Mouse (Mus musculus) heart, embryonic 12.5 days (tissue): ENCODE results near the gene Wnt7a. TPM values are rescaled to one million over a fixed set of nuclear protein-coding genes. Genes with fewer than 3 reads are reported as not detected.

ENCODE experiments used
- ATAC-seq: fragments of 200-750 bp; cut with Nextera tagmentation; 2 replicates; pipeline ENCODE4 v1.8.0; 2017; ENCODE audit warnings: moderate TSS enrichment, moderate library complexity; ENCODE audit not compliant: insufficient number of reproducible peaks, low FRiP score
- H3K27ac ChIP-seq: fragments of 300-500 bp; sonication (generic); 2 replicates; pipeline ENCODE4 v1.5.1; 2016; ENCODE audit warnings: mild to moderate bottlenecking, moderate library complexity; ENCODE audit not compliant: poor library complexity, severe bottlenecking
- H3K27me3 ChIP-seq: fragments of 300-500 bp; sonication (generic); replicated peaks from 2 replicates; pipeline ENCODE4 v1.6.1; 2016; ENCODE audit warnings: mild to moderate bottlenecking, moderate library complexity
- H3K36me3 ChIP-seq: fragments of 300-500 bp; sonication (generic); 2 replicates; pipeline ENCODE4 v1.6.1; 2016; ENCODE audit warnings: mild to moderate bottlenecking, moderate library complexity
- H3K4me1 ChIP-seq: fragments of 300-500 bp; sonication (generic); replicated peaks from 2 replicates; pipeline ENCODE4 v1.6.1; 2016; ENCODE audit warnings: mild to moderate bottlenecking
- H3K4me2 ChIP-seq: fragments of 300-500 bp; sonication (generic); 2 replicates; pipeline ENCODE4 v1.6.1; 2016; ENCODE audit warnings: mild to moderate bottlenecking, moderate library complexity
- H3K4me3 ChIP-seq: fragments of 300-500 bp; sonication (generic); 2 replicates; pipeline ENCODE4 v1.5.1; 2016; ENCODE audit warnings: mild to moderate bottlenecking
- H3K9ac ChIP-seq: fragments of 300-500 bp; sonication (generic); 2 replicates; pipeline ENCODE4 v1.6.1; 2016; ENCODE audit warnings: mild to moderate bottlenecking, moderate library complexity
- H3K9me3 ChIP-seq: fragments of 300-500 bp; sonication (generic); replicated peaks from 2 replicates; pipeline ENCODE4 v1.6.1; 2016; ENCODE audit warnings: mild to moderate bottlenecking, moderate library complexity
- WGBS: fragments of 180-500 bp; shearing (Covaris S2); methylation state at CpG from one replicate; pipeline ENCODE4 v1.1.7; 2016; 5-methylcytosine and 5-hydroxymethylcytosine counted together
- polyA plus RNA-seq: library from polyadenylated mRNA; unstranded; fragments of >200 nt; fragmentation: Nextera tagmentation; extraction: Ambion mirVana; gene quantifications from 2 replicates; pipeline ENCODE4 v1.2.1, GENCODE M21; 2016

The Wnt7a gene
- polyA plus RNA-seq, 1 experiment from 2014 or later, result 0.41 TPM

- Histone ChIP-seq H3K9ac (no peak overlapping the region), H3K4me1 (no peaks in the 10 kb centered on the region), H3K4me3 (no peak overlapping the region), H3K27me3 (peaks cover 61% of the 10 kb centered on the region), H3K4me2 (no peak overlapping the region), H3K27ac (no peak overlapping the region), H3K9me3 (no peaks in the 10 kb centered on the region), H3K36me3 (no peaks in the 10 kb centered on the region)
- no peak for ATAC-seq
- 66% methylated on average over 7 of the region's 7 CpGs for WGBS
Measured at GRCm38 (mm10) chr6:91359672-91360370, 51.3 kb downstream of the Wnt7a start.

- ATAC-seq, result no peak
- Histone ChIP-seq H3K27me3 (peaks cover 60% of the 10 kb centered on the region), H3K9me3 (no peaks in the 10 kb centered on the region), H3K4me3 (no peak overlapping the region), H3K9ac (no peak overlapping the region), H3K4me2 (no peak overlapping the region), H3K27ac (no peak overlapping the region), H3K4me1 (no peaks in the 10 kb centered on the region), H3K36me3 (no peaks in the 10 kb centered on the region)
- 68% methylated on average over 6 of the region's 6 CpGs for WGBS
Measured at GRCm38 (mm10) chr6:91358866-91359656, 52.1 kb downstream of the Wnt7a start.

GRCm38 (mm10) chr6:91358394-91358793, 52.8 kb downstream of the Wnt7a start:
- 61% methylated on average over 2 of the region's 2 CpGs for WGBS
- H3K9me3 ChIP-seq, result no peaks in the 10 kb centered on the region
- no peak for ATAC-seq
- H3K4me2 ChIP-seq, result no peak overlapping the region
- H3K27ac ChIP-seq, result no peak overlapping the region
- no peaks in the 10 kb centered on the region for H3K4me1 ChIP-seq
- H3K36me3 ChIP-seq, result no peaks in the 10 kb centered on the region
- no peak overlapping the region for H3K4me3 ChIP-seq
- H3K27me3 ChIP-seq, result peaks cover 57% of the 10 kb centered on the region
- no peak overlapping the region for H3K9ac ChIP-seq

- no peaks in the 10 kb centered on the region for H3K36me3 ChIP-seq
- H3K9ac ChIP-seq, result no peak overlapping the region
- no peak overlapping the region for H3K4me2 ChIP-seq
- no peaks in the 10 kb centered on the region for H3K4me1 ChIP-seq
- no peak for ATAC-seq
- 57% methylated on average over 13 of the region's 13 CpGs for WGBS
- no peak overlapping the region for H3K4me3 ChIP-seq
- no peak overlapping the region for H3K27ac ChIP-seq
- H3K27me3 ChIP-seq, result peaks cover 47% of the 10 kb centered on the region
- no peaks in the 10 kb centered on the region for H3K9me3 ChIP-seq
Measured at GRCm38 (mm10) chr6:91357238-91357876, 53.8 kb downstream of the Wnt7a start.

- ATAC-seq, result no peak
- H3K9ac ChIP-seq, result no peak overlapping the region
- no peak overlapping the region for H3K4me3 ChIP-seq
- no peaks in the 10 kb centered on the region for H3K9me3 ChIP-seq
- no peak overlapping the region for H3K4me2 ChIP-seq
- H3K4me1 ChIP-seq, result peaks cover 3% of the 10 kb centered on the region; the same call in 1 of the 2 replicates
- no peak overlapping the region for H3K27ac ChIP-seq
- H3K27me3 ChIP-seq, result peaks cover 56% of the 10 kb centered on the region
- no peaks in the 10 kb centered on the region for H3K36me3 ChIP-seq
- 20% methylated on average over 9 of the region's 9 CpGs for WGBS
Measured at GRCm38 (mm10) chr6:91349620-91350019, 61.5 kb downstream of the Wnt7a start.

- peaks cover 3% of the 10 kb centered on the region; the same call in 1 of the 2 replicates for H3K4me1 ChIP-seq
- no peak overlapping the region for H3K9ac ChIP-seq
- peaks cover 72% of the 10 kb centered on the region for H3K27me3 ChIP-seq
- WGBS, result 10% methylated on average over 7 of the region's 7 CpGs
- ATAC-seq, result no peak
- no peak overlapping the region for H3K27ac ChIP-seq
- no peak overlapping the region for H3K4me3 ChIP-seq
- no peaks in the 10 kb centered on the region for H3K9me3 ChIP-seq
- H3K36me3 ChIP-seq, result no peaks in the 10 kb centered on the region
- H3K4me2 ChIP-seq, result no peak overlapping the region
Measured at GRCm38 (mm10) chr6:91347721-91348120, 63.4 kb downstream of the Wnt7a start.

- no peak overlapping the region for H3K4me3 ChIP-seq
- H3K9me3 ChIP-seq, result no peaks in the 10 kb centered on the region
- peaks cover 3% of the 10 kb centered on the region; the same call in 1 of the 2 replicates for H3K4me1 ChIP-seq
- no peak for ATAC-seq
- H3K27me3 ChIP-seq, result peaks cover 76% of the 10 kb centered on the region
- no peak overlapping the region for H3K27ac ChIP-seq
- H3K9ac ChIP-seq, result no peak overlapping the region
- no peak overlapping the region for H3K4me2 ChIP-seq
- 51% methylated on average over 3 of the region's 3 CpGs for WGBS
- no peaks in the 10 kb centered on the region for H3K36me3 ChIP-seq
Measured at GRCm38 (mm10) chr6:91346906-91347156, 64.3 kb downstream of the Wnt7a start.

- Histone ChIP-seq H3K27me3 (peaks cover 76% of the 10 kb centered on the region), H3K27ac (no peak overlapping the region), H3K4me2 (no peak overlapping the region), H3K9me3 (no peaks in the 10 kb centered on the region), H3K4me3 (no peak overlapping the region), H3K9ac (no peak overlapping the region), H3K4me1 (peaks cover 3% of the 10 kb centered on the region; the same call in 1 of the 2 replicates), H3K36me3 (no peaks in the 10 kb centered on the region)
- 39% methylated on average over 10 of the region's 10 CpGs for WGBS
- ATAC-seq, result no peak
Measured at GRCm38 (mm10) chr6:91346071-91346905, 64.9 kb downstream of the Wnt7a start.

- Histone ChIP-seq H3K9ac (no peak overlapping the region), H3K4me1 (peaks cover 3% of the 10 kb centered on the region; the same call in 1 of the 2 replicates), H3K36me3 (no peaks in the 10 kb centered on the region), H3K27me3 (peaks cover 86% of the 10 kb centered on the region), H3K9me3 (no peaks in the 10 kb centered on the region), H3K27ac (no peak overlapping the region), H3K4me3 (no peak overlapping the region), H3K4me2 (no peak overlapping the region)
- no peak for ATAC-seq
- 61% methylated on average over 5 of the region's 5 CpGs for WGBS
Measured at GRCm38 (mm10) chr6:91345091-91345490, 66.1 kb downstream of the Wnt7a start.

GRCm38 (mm10) chr6:91339612-91340246, 71.4 kb downstream of the Wnt7a start:
- no peaks in the 10 kb centered on the region for H3K36me3 ChIP-seq
- no peak for ATAC-seq
- H3K4me2 ChIP-seq, result no peak overlapping the region
- no peaks in the 10 kb centered on the region for H3K9me3 ChIP-seq
- no peaks in the 10 kb centered on the region for H3K4me1 ChIP-seq
- WGBS, result 70% methylated on average over 8 of the region's 8 CpGs
- no peak overlapping the region for H3K9ac ChIP-seq
- no peak overlapping the region for H3K27ac ChIP-seq
- no peak overlapping the region for H3K4me3 ChIP-seq
- H3K27me3 ChIP-seq, result peaks cover 68% of the 10 kb centered on the region
